In genomic region chr5:24034970-24035369, GRCm38 (mm10) we compare ENCODE assay signal across 25 mouse cellular contexts. TPM values are rescaled to one million over a fixed set of nuclear protein-coding genes. Genes with fewer than 3 reads are reported as not detected.
DNase-seq lines count a peak whose midpoint lies in the region; ATAC-seq and TF ChIP-seq lines count a peak whose summit lies in the region.
"Had no signal": no experiment of that assay in that cellular context is flagged by ENCODE, and none has a peak within 500 bp of the region (broad histone marks: within the 10 kb centered on the region; RNA-seq: fewer than 3 reads in every experiment).

No protein-coding gene starts in this region.

- TF ChIP-seq EP300 in lung, postnatal 0 days (IDR thresholded peaks at IDR 0.05), result no peak

- H3K4me1 ChIP-seq in heart, embryonic 16.5 days (ENCODE audit: control insufficient read depth, insufficient read depth, low read length), result peaks cover 2% of the 10 kb centered on the region; the same call in 1 of the 2 replicates
- H3K4me1 ChIP-seq in lung, postnatal 0 days (ENCODE audit: insufficient read depth, low read depth, low read length), result no peaks in the 10 kb centered on the region
- H3K4me1 ChIP-seq in bone marrow macrophage, adult 2 months (ENCODE audit: control insufficient read depth, insufficient read depth, low read length), result peaks cover 59% of the 10 kb centered on the region
- no peaks in the 10 kb centered on the region; the same call in 1 of the 2 replicates for H3K4me1 ChIP-seq in forebrain, embryonic 16.5 days (replicated peaks; ENCODE audit: control insufficient read depth, insufficient read depth, low read length)
- H3K4me1 ChIP-seq: hindbrain, embryonic 13.5 days; neural tube, embryonic 15.5 days had no signal

- DNase-seq in heart, postnatal 25 days (ENCODE audit: low spot score), result no peak
- peak; percentile 31 for DNase-seq in lung, postnatal 0 days (ENCODE audit: low spot score)
- DNase-seq in lung, postnatal 25 days (ENCODE audit: low spot score), result no peak
- DNase-seq in splenic B cell, adult 2 months (ENCODE audit: low read depth, low spot score), result peak; percentile 47
- DNase-seq: adrenal gland, adult 8-10 months; cerebellum, postnatal 10 days; gastrocnemius, postnatal 36 days; heart, postnatal 10 days; kidney, adult 18-20 months; kidney, postnatal 14 days; liver, embryonic 13.5 days; lung, embryonic 14.5 days; lung, postnatal 4 days; right cerebral cortex, adult 18-20 months; right cerebral cortex, postnatal 4 days had no signal

- intact Hi-C loops in heart, postnatal 25 days (cut with DNase I), result no loop called here

- no peaks in the 10 kb centered on the region for H3K36me3 ChIP-seq in heart, embryonic 16.5 days (ENCODE audit: control insufficient read depth, insufficient read depth)
- H3K36me3 ChIP-seq in lung, postnatal 0 days (ENCODE audit: insufficient read depth, low read length), result no peaks in the 10 kb centered on the region
- no peaks in the 10 kb centered on the region for H3K36me3 ChIP-seq in splenic B cell, adult 2 months (ENCODE audit: control insufficient read depth, insufficient read depth, low read length, poor library complexity, severe bottlenecking)
- H3K36me3 ChIP-seq in forebrain, embryonic 16.5 days (ENCODE audit: control insufficient read depth, insufficient read depth), result no peaks in the 10 kb centered on the region
- H3K36me3 ChIP-seq: hindbrain, embryonic 13.5 days; limb, embryonic 13.5 days; liver, embryonic 13.5 days; midbrain, embryonic 10.5 days; neural tube, embryonic 15.5 days had no signal

- WGBS in heart, embryonic 16.5 days, result 39% methylated on average over 3 of the region's 3 CpGs
- 23% methylated on average over 3 of the region's 3 CpGs for WGBS in lung, postnatal 0 days
- WGBS in forebrain, embryonic 16.5 days, result 66% methylated on average over 3 of the region's 3 CpGs

- no peak overlapping the region for H3K4me3 ChIP-seq in heart, embryonic 16.5 days (ENCODE audit: low read length)
- no peak overlapping the region for H3K4me3 ChIP-seq in lung, postnatal 0 days (ENCODE audit: low read depth, low read length)
- H3K4me3 ChIP-seq in bone marrow macrophage, adult 2 months (ENCODE audit: insufficient read depth, low read length), result no peak overlapping the region
- H3K4me3 ChIP-seq in forebrain, embryonic 16.5 days (replicated peaks; ENCODE audit: low read length), result no peak overlapping the region
- H3K4me3 ChIP-seq: hindbrain, embryonic 13.5 days; limb, embryonic 13.5 days; liver, embryonic 13.5 days; midbrain, embryonic 10.5 days; neural tube, embryonic 15.5 days had no signal

- no peak for ATAC-seq in heart, embryonic 16.5 days (replicated peaks; ENCODE audit: extremely low read depth, insufficient read depth, low FRiP score)
- ATAC-seq in lung, postnatal 0 days, result no peak
- ATAC-seq in forebrain, embryonic 16.5 days, result no peak
- ATAC-seq: activated CD4-positive, CD25-positive, alpha-beta regulatory T cell, adult 4 months; inflammation-experienced regulatory T-cells, adult 6 months; midbrain, embryonic 16.5 days had no signal

- no peaks in the 10 kb centered on the region for H3K27me3 ChIP-seq in heart, embryonic 16.5 days (ENCODE audit: control insufficient read depth, insufficient read depth, low read length)
- H3K27me3 ChIP-seq in lung, postnatal 0 days (replicated peaks; ENCODE audit: insufficient read depth, low read length), result no peaks in the 10 kb centered on the region
- H3K27me3 ChIP-seq in splenic B cell, adult 2 months (ENCODE audit: control insufficient read depth, insufficient read depth, low read length, poor library complexity, severe bottlenecking), result no peaks in the 10 kb centered on the region
- no peaks in the 10 kb centered on the region for H3K27me3 ChIP-seq in forebrain, embryonic 16.5 days (replicated peaks; ENCODE audit: control insufficient read depth, insufficient read depth, low read length)
- H3K27me3 ChIP-seq: hindbrain, embryonic 13.5 days; limb, embryonic 13.5 days; liver, embryonic 13.5 days; neural tube, embryonic 15.5 days had no signal

- no peak overlapping the region for H3K4me2 ChIP-seq in heart, embryonic 16.5 days (ENCODE audit: low read depth, low read length)
- H3K4me2 ChIP-seq in lung, postnatal 0 days (replicated peaks; ENCODE audit: low read depth, low read length), result no peak overlapping the region
- H3K4me2 ChIP-seq in forebrain, embryonic 16.5 days (ENCODE audit: low read length), result no peak overlapping the region
- H3K4me2 ChIP-seq: hindbrain, embryonic 13.5 days; limb, embryonic 13.5 days; liver, embryonic 13.5 days; lung, embryonic 14.5 days; neural tube, embryonic 15.5 days had no signal

- no peak for TF ChIP-seq POLR2A in bone marrow macrophage, adult 2 months (IDR thresholded peaks at IDR 0.05; ENCODE audit: borderline replicate concordance, low read depth, low read length)

- no peaks in the 10 kb centered on the region for H3K9me3 ChIP-seq in heart, embryonic 16.5 days (replicated peaks; ENCODE audit: control insufficient read depth, low read length)
- H3K9me3 ChIP-seq in lung, postnatal 0 days (ENCODE audit: low read length), result no peaks in the 10 kb centered on the region
- H3K9me3 ChIP-seq in forebrain, embryonic 16.5 days (ENCODE audit: control insufficient read depth, low read length), result no peaks in the 10 kb centered on the region
- H3K9me3 ChIP-seq: hindbrain, embryonic 13.5 days; limb, embryonic 13.5 days; liver, embryonic 13.5 days; midbrain, embryonic 10.5 days; neural tube, embryonic 15.5 days had no signal

- H3K9ac ChIP-seq in heart, embryonic 16.5 days (ENCODE audit: low read length), result no peak overlapping the region
- no peak overlapping the region for H3K9ac ChIP-seq in lung, postnatal 0 days (replicated peaks; ENCODE audit: low read depth)
- no peak overlapping the region for H3K9ac ChIP-seq in forebrain, embryonic 16.5 days (replicated peaks; ENCODE audit: low read depth, low read length)
- H3K9ac ChIP-seq: hindbrain, embryonic 13.5 days; limb, embryonic 13.5 days; liver, embryonic 13.5 days; lung, embryonic 14.5 days; neural tube, embryonic 15.5 days had no signal

- 0 out of 2 replicates have a peak overlapping the region, but pooled peaks have one; percentile 14 for H3K27ac ChIP-seq in heart, embryonic 16.5 days (ENCODE audit: low read length)
- no peak overlapping the region for H3K27ac ChIP-seq in lung, postnatal 0 days (ENCODE audit: low read length)
- H3K27ac ChIP-seq in bone marrow macrophage, adult 2 months (ENCODE audit: insufficient read depth, low read depth, low read length), result peak overlapping the region; percentile 72
- H3K27ac ChIP-seq in forebrain, embryonic 16.5 days (ENCODE audit: low read length), result no peak overlapping the region
- H3K27ac ChIP-seq: hindbrain, embryonic 13.5 days; limb, embryonic 13.5 days; midbrain, embryonic 10.5 days; neural tube, embryonic 15.5 days had no signal

- TF ChIP-seq CTCF in lung, postnatal 0 days (IDR thresholded peaks at IDR 0.05), result no peak
- TF ChIP-seq CTCF in bone marrow macrophage, adult 2 months (IDR thresholded peaks at IDR 0.05; ENCODE audit: low read depth, low read length), result no peak

RNA-seq across cellular contexts. Expression of gene Fam126a, which starts 4.5 kb away (rescaled TPM):
- polyA plus RNA-seq in heart, embryonic 16.5 days (2015; fragmentation: Nextera tagmentation; extraction: Ambion mirVana), result 34.1 and 35.0 TPM in 2 replicates
- 10 to 100 TPM; 35.8 to 42.9 TPM for total RNA-seq in heart, postnatal 25 days (2021)
- polyA plus RNA-seq in lung, postnatal 0 days (2015; fragmentation: Nextera tagmentation; extraction: Ambion mirVana), result 11.5 and 12.4 TPM in 2 replicates
- 24.2 and 24.3 TPM in 2 replicates for polyA plus RNA-seq in bone marrow macrophage, adult 2 months (2012; ENCODE audit: insufficient read depth, insufficient read length, missing spikeins)
- polyA plus RNA-seq in forebrain, embryonic 16.5 days (2015; fragmentation: Nextera tagmentation; extraction: Ambion mirVana), result 49.9 and 60.2 TPM in 2 replicates

Comparison
In these comparisons a context has a peak if more than half of its experiments do, and no peak if none do; other contexts are left out.
1. DNase-seq: peak in lung, postnatal 0 days (single experiment) and splenic B cell, adult 2 months (single experiment); none in heart, postnatal 25 days (single experiment) and lung, postnatal 25 days (single experiment).
2. H3K27ac ChIP-seq: peak in heart, embryonic 16.5 days (single experiment) and bone marrow macrophage, adult 2 months (single experiment); none in lung, postnatal 0 days (single experiment) and forebrain, embryonic 16.5 days (single experiment).